Mouse (Mus musculus) left cerebral cortex, postnatal 36 days (tissue): Measurements from ENCODE around the gene L3mbtl2. TPM values are rescaled to one million over a fixed set of nuclear protein-coding genes. Genes with fewer than 3 reads are reported as not detected.
"Not testable (repeated sequence)": the region's sequence is repeated elsewhere in the genome, so short reads cannot be mapped to it uniquely, and the experiment has no call there.

Source experiments
- DNase-seq, 2 experiments: peaks; one replicate each; pipeline ENCODE4 v3.0.0; 2021 to 2022; ENCODE audit warnings: low spot score in 2 of 2, mixed read lengths in 1 of 2
- intact Hi-C: fragments of 180-260 bp; cut with DNase I; formaldehyde crosslinking; loops from one replicate; pipeline ENCODE4 v1.15.1; 2025
- total RNA-seq, 2 experiments: library from RNA; stranded (reverse); gene quantifications; 2 replicates each; pipeline ENCODE4 v1.2.3; 2021

L3mbtl2 gene
- total RNA-seq = 10 to 100 TPM; 35.4 to 36.4 TPM

DNA sequence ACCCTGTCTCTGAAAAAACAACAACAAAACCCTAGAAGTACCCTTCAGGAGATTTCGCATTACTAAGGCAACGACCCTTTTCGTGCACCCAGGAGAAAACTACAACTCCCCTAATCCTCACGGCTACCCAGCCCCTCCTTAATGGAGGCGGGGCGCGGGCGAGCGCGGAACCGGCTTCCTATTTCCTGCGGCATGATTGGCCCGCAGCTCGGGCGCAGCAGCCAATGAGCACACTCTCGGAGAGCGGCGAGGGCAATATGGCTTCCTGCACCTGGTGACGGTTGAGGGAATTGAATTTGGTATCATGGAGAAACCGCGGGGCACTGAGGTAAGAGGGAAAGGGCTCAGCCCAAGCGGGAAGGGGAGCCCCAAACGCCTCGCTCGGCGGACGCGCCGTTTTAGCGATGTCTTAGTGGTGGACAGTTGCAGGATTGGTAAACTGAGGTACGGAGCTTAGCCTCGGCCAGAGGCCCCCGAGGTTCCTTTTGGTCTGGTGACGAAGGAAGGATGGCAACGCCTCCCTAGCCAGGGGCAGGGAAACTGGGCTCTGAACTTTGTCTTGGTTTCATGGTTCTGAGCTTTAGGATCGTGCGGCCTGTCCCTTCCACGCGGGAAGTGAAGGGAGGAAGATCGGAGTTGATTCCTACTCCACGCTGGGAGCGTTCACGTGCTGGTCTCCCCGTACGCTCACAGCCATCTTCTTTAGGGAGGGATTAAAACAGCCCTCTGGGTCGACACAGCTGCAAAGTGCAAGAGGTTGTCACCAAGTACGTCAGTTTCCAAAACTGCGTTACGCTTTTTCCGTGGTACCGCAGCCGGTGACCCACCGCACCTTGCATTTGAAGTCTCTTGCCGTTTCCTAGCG lies at the start of gene L3mbtl2:
Gene L3mbtl2 (plus strand): TSS at position 193 of the 865 bp plus-strand sequence.
- peak; percentile 91 for DNase-seq
- intact Hi-C loops = no loop called here

- DNase-seq = no peak
- intact Hi-C loops = no loop called here
Measured at GRCm38 (mm10) chr15:81649516-81650455, 13.9 kb upstream of the L3mbtl2 start.

GRCm38 (mm10) chr15:81650636-81651035 lies 13.1 kb upstream of the L3mbtl2 start:
- DNase-seq = no peak
- intact Hi-C loops = no loop called here

DNA sequence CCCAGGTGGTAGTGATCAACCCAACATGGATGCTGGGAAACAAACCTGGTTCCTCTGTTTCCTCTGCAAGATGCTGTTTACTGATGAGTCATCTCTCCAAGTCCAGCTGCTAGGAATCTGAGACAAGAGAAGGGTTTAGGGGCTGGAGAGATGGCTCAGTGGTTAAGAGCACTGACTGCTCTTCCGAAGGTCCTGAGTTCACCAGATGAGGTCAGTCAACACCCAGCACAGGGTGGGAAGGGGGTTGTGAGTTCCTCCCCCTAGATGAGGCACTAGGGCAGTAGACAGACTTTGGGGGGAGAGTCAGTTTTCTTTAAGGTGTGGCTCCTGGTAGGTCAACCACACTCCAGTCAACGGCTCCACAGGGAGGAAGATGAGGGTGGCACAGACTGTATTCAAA lies 2.0 kb upstream of the L3mbtl2 start:
- intact Hi-C loops = no loop called here
- DNase-seq = no peak

GRCm38 (mm10) chr15:81663281-81663680 lies 408 bp upstream of the L3mbtl2 start:
- no peak for DNase-seq
- intact Hi-C loops = no loop called here

- no peak for DNase-seq
- intact Hi-C loops = no loop called here
Measured at GRCm38 (mm10) chr15:81666957-81667356, 3.3 kb downstream of the L3mbtl2 start.

DNA sequence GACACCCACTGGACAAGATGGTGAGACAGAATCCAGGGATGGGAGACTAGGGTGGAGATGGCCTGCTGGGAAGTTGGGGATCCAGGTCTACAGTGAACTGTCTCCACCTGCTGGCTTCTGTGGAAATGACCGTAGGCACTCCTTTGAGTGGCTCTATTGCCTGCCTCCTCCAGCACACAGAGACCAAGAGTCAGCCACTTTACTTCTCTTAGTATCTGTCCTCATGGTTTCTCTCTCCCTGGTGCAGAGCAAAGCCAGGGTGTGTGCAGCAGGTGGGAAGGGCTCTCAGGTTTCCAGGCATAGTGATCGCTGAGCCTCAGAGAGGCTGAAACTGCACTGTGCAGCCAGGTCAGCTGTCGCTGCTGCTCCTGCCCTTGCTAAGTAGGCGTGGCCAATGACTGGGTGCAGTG lies 6.5 kb downstream of the L3mbtl2 start:
- DNase-seq = no peak
- intact Hi-C loops = no loop called here

DNA sequence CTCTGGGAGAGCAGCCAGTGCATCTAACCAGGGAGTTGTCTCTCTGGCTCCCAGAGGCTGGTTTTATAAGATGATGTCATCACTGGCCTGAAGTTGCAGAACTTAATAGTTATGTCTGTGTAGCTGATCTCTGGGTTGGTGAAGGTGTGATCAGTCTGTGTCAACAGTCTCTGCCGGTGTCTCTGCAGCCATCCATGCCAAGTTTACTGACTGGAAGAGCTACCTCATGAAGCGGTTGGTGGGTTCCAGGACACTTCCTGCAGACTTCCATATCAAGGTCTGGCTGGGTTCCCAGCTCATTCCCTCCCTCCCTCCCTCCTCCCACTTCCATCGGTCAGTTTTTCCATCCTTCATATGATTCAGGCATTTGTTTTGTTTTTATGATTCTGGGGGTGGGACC lies 12.9 kb downstream of the L3mbtl2 start:
- intact Hi-C loops = no loop called here
- no peak for DNase-seq

DNA sequence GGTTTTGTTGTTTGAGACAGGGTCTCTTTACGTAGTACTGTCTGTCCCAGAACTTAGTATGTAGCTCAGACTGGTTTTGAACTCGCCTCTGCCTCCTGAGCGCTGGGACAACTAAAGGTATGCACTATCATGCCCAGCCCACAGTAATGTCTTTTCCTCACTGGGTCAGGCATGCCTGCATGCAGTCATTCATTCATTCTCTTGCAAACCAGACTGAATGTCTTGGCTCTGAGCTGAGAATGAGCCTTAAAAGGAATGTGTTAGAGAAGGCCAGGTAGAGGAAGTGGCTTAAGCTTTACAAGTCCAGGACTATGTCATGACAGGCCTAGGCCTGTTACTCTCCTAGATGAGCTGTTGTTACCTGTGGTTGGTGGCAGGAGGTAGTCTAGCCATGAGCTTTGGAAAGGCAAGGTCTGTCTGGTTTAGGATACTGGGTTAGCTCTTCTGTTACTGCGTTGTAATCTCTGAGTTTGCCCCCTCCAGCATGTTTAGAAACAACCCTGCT lies 16.7 kb downstream of the L3mbtl2 start:
- intact Hi-C loops = no loop called here
- no peak for DNase-seq

DNA sequence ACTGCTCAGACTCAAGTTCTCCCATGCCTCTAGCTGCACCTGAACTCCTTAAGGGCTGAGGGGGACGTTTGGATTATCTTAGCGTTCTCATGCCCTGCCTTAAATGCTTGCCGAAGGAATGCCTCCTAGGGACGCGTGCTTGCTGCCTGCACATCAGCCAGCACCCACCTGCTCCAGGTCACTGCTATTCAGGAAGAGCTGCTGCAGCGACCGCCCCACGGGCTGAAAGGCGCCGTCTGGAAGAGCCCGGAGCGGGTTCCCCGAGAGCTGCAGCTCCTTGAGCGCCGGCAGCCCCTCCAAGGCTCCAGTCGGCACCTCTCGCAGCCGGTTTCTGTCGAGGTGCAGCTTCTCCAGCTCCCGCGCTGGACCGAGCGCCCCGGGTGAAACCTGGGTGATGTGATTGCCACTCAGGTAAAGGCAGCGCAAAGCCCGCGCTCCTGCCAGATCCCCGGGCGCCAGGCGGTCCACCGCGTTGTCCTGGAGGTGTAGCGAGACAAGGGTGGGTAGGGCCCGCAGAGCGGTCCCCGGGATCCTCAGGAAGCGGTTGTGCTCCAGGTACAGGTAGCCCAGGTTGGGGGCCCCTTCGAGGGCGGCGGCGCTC lies 29.8 kb downstream of the L3mbtl2 start:
- peak in 1 of 2 experiments; percentile 13 for DNase-seq
- intact Hi-C loops = no loop called here

- DNase-seq = peak; percentile 73 to 81
- intact Hi-C loops = no loop called here
Measured at GRCm38 (mm10) chr15:81693967-81694881, 30.5 kb downstream of the L3mbtl2 start.

DNA sequence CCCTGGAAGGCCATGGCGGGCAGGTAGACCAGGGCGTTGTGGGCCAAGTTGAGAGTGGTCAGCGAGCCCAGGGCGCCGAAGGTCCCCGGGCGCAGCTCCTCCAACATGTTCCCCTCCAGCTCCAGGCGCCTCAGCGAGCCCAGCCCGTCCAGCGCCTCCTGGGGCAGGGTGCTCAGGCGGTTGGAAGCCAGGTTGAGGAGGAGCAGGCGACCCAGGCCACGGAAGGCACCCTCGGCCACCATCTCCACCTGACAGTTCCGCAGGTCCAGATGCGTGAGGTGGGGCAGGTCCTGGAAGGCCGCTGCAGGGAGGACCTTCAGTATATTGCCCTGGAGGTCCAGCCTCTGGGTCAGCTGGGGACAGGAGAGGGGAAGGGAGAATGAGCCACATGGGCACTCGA lies 31.2 kb downstream of the L3mbtl2 start:
- intact Hi-C loops = no loop called here
- DNase-seq = peak in 1 of 2 experiments; percentile 17

- peak in 1 of 2 experiments; percentile 36 for DNase-seq
- intact Hi-C loops = no loop called here
Measured at GRCm38 (mm10) chr15:81697175-81697574, 33.5 kb downstream of the L3mbtl2 start, which contains the start of gene Chadl. TSS of gene Chadl (minus strand) at chr15:81697287.

- intact Hi-C loops = no loop called here
- no peak for DNase-seq
Measured at GRCm38 (mm10) chr15:81697847-81698246, 34.2 kb downstream of the L3mbtl2 start.

DNA sequence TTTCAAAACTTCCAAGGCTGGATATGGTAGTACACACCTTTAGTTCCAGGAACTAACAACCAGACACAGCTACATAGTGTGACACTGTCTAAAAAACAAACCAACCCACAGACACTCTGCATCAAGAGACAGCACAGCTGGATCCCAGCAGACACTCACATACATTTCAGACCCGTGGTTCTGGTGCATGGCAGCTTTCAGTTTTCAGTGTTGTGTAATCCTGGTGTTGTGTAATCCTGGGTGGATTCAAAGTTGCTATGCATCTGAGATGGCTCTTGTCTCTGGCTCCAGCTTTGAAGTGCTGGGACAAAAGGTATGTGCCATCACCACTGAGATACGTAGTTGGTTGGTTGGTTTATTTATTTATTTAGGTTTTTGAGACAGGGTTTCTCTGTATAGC lies 34.8 kb downstream of the L3mbtl2 start:
- intact Hi-C loops = no loop called here

GRCm38 (mm10) chr15:81700161-81700560 lies 36.5 kb downstream of the L3mbtl2 start:
- DNase-seq = no peak
- intact Hi-C loops = no loop called here

More for the DNA sequence above, 34.8 kb downstream of the L3mbtl2 start:
- no peak for DNase-seq

DNA sequence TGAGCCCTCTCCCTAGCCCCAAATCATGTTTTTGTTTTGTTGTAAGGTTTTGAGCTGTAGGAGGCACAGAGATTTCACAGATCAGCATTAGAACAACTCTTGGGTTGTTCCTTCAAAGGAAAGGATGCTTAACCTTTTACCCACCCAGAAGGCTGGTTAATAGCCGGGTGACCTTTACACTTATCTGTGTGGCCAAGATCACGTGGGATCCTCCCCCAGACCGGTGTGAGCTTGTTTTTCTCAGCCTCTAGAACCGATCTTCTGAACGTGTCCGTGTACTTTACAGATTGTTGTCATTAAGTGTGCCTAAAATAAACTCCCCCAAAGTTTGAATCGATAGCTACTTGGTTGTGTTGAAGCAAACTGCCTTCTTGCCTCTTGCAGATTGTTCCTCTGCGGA lies 36.9 kb downstream of the L3mbtl2 start:
- intact Hi-C loops = no loop called here
- DNase-seq = no peak

DNA sequence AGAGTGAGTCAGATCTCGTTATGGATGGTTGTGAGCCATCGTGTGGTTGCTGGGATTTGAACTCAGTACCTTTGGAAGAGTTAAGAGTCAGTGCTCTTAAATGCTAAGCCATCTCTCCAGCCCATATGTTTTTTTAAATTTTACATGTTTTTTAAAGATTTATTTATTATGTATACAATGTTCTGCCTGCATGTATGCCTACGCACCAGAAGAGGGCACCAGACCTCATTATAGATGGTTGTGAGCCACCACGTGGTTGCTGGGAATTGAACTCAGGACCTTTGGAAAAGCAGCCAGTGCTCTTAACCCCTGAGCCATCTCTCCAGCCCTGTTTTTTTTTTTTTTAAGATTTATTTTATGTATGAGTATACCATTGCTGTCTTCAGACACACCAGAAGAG lies 37.7 kb downstream of the L3mbtl2 start:
- DNase-seq, intact Hi-C loops: not testable (repeated sequence)
